Mouse (Mus musculus): ENCODE results near the gene Pmm1. TPM values are rescaled to one million over a fixed set of nuclear protein-coding genes. Genes with fewer than 3 reads are reported as not detected.
"Not testable (repeated sequence)": the region's sequence is repeated elsewhere in the genome, so short reads cannot be mapped to it uniquely, and the experiment has no call there.

Pmm1 gene
- total RNA-seq, 2 experiments from 2014 or later = 176 to 189 TPM

DNA sequence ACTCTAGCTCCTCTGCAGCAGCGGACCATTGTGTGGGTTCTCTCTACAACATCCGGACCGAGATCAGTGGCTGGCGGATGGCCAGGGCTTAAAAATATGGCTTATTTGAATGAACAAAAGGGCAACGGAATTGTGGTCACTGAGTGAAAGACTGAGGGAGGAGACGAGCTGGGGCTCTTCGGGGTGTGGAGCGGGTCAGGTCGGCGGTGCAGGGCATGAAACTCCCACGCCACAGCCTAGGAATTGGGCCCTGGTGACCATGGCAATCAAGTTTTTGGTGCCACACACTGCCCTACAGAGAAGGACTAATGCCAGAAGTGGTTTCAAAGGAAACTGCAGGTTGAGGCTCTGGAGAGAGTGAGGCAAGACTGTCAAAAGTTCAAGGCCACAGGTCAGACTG, 32.5 kb downstream of the Pmm1 start:
- DNase-seq (ENCODE audit: low spot score in 2 of 2) = peak in 1 of 2 experiments; percentile 59

GRCm38 (mm10) chr15:81927741-81928140, 33.0 kb downstream of the Pmm1 start:
- no peak for DNase-seq (ENCODE audit: low spot score in 2 of 2)

DNA sequence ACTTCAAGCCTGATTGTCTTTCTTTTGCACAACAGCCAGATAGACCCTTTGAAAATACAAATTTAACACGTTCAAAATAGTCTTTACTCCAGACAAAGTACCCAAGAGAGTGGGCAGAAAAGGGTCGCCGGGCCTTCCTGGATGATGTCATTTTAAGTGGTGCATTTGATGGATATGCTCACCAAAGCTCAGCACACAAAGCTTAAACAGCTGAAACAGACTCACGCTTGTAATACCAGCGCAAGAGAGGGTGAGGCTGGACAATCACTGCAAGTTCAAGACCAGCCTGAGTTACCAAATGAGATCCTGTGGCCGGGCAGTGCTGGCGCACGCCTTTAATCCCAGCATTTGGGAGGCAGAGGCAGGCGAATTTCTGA, 34.3 kb downstream of the Pmm1 start:
- no peak for DNase-seq (ENCODE audit: low spot score in 2 of 2)

DNA sequence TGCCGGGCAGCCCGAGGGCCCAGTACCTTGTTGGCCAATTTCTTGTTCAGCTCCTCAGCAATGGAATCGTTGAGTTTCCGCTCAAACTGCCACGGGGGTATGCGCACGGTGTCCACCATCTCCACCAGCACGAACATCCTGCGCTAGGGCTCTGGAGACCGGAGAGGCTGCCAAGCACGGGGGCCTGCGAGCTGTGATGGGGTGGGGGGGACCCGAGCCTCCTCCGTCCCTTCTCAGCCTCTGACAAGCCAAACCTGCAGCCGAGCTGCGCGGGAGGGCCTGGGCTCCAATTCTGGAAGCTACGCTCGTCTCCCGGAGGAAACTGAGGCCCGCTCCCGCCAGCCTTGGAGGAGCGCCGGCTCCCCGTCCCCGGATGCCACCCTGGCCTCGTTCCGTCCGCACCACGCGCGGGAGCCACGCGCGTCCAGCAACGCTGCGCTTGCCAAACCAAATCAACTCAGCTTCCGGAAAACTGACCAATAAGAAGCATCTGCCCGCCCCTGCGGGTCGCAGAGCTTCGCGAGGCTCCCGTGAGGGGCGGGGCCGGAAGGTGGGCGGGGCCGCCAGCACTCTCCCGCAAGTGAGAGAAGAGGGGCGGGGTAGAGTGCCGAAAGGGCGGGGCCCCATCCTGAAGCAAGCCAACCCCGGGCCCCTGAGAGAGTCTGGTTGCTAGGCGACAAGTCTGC, 34.8 kb downstream of the Pmm1 start, which contains the start of gene Polr3h:
Polr3h (minus strand) TSS at position 481 of the 686 bp plus-strand sequence.
- DNase-seq (ENCODE audit: low spot score in 2 of 2) = peak; percentile 91 to 95

GRCm38 (mm10) chr15:81924933-81925332, 35.8 kb downstream of the Pmm1 start:
- DNase-seq (ENCODE audit: low spot score in 2 of 2) = no peak

DNA sequence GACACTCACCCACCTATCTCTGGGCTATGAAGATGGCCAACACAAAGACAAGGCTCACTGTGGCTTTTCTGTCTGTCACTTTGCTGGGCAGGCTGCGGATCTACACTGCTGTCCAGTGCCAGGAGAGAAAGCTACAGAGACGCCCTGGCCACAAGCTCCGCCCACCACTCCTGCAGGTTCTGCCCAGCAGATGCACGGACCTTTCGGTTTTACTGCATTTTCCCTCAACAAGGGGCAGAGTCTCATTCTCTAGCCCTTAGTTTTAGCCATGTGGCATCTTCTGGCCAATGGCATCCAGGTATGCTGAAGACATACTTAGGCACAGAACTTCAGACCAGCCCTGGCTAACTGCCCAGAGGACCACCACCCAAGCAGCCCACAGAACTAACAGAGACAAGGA, 39.5 kb downstream of the Pmm1 start:
- no peak for DNase-seq (ENCODE audit: low spot score in 2 of 2)

DNA sequence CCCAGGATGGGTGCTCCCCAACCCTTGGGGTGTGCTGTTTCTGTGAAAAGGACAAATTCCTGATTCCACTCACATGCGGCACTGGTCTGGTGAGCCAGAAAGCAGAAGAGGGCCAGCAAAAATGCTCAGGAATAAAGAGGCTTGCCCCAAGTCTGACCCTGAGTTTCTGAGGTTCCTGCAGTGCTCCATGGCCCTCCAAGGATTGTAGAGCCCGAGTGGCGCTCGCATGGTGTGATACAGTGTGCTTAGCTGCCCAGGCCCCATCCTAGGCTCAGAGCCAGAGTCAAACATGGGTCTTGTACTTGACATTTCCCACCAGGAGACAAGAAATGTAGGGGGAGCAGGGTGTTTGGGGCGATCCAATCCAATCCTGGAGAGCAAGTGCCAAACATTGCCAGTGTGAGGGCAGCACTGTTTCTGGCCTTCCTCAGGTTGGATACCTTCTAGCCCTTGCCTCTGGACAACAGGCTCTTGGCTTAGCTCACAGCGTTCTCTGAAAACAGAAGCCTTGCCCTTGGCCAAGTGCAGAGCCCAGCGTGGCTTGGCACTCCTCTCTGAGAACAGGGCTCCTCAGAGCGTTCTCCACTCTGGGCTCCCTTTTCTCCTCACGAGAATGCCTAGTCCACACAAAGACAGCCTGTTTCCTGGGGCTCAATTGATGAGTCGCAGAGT, 40.0 kb downstream of the Pmm1 start:
- DNase-seq (ENCODE audit: low spot score in 2 of 2) = peak; percentile 56 to 64

GRCm38 (mm10) chr15:81919062-81919461, 41.7 kb downstream of the Pmm1 start:
- DNase-seq (ENCODE audit: low spot score in 2 of 2) = no peak

- peak; percentile 75 to 79 for DNase-seq (ENCODE audit: low spot score in 2 of 2)
Observed at GRCm38 (mm10) chr15:81917621-81918463, 42.9 kb downstream of the Pmm1 start.

- no peak for DNase-seq (ENCODE audit: low spot score in 2 of 2)
Observed at GRCm38 (mm10) chr15:81917201-81917600, 43.5 kb downstream of the Pmm1 start.

- no peak for DNase-seq (ENCODE audit: low spot score in 2 of 2)
Observed at GRCm38 (mm10) chr15:81915663-81916062, 45.1 kb downstream of the Pmm1 start.

- DNase-seq (ENCODE audit: low spot score in 2 of 2) = no peak
Observed at GRCm38 (mm10) chr15:81914668-81915067, 46.1 kb downstream of the Pmm1 start.

DNA sequence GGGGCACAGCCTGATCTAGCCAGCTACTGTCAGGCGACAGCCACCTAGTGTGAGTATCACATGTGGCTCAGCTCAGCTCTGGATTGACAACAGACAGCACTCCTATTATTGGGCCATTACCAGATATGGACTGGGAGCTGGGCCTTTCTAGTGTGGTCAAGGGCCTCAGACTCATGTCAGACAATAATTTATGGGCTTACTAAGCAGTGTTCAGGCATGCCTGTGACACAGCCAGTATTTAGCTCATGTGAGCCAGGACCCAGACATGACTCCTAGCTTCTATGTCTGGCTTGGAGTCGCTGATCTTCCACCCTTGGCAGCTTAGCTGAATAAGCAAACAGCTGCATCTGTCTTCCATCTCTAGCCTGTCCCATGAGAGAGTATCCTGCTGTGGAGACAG, 48.2 kb downstream of the Pmm1 start:
- DNase-seq (ENCODE audit: low spot score in 2 of 2) = no peak

DNA sequence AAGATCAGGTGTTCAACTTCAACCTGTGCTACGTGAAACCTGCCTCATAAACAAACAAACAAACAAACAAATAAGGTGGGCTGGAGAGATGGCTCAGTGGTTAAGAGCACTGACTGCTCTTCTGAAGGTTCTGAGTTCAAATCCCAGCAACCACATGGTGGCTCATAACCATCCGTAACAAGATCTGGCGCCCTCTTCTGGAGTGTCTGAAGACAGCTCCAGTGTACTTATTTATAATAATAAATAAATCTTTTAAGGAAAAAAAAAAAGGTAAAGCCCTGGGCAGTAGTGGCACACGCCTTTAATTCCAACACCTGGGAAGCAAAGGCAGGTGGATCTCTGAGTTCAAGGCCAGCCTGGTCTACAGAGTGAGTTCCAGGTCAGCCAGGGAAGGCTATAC, 52.0 kb downstream of the Pmm1 start:
- DNase-seq (ENCODE audit: low spot score in 2 of 2) = not testable (repeated sequence)

- DNase-seq (ENCODE audit: low spot score in 2 of 2) = no peak
Observed at GRCm38 (mm10) chr15:81907953-81908352, 52.8 kb downstream of the Pmm1 start.

DNA sequence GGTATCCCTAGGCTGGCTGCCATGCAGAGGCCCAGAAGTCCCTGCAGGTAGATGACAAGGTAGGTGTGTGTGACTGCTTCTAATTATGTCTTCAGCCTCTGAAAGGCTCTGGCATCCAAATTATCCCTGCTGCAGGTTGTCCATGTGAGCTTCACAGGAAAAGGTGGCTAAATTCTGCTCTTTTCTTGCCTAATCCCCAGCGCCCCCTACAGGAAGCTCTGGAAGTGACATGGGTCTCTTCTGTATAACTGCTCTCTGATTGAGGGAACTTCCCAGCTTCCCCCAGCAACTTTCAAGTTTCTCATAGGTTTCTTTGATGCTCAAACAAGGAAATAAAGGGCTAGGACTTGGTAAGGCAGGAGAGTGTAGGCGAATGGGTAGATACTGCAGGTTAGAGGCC, 55.8 kb downstream of the Pmm1 start:
- DNase-seq (ENCODE audit: low spot score in 2 of 2) = peak; percentile 83 to 84

Other genes with a start within 250 kb of the Pmm1 start
- 100 to 1,000 TPM; 155 to 187 TPM for gene Zc3h7b, start 215.9 kb downstream of the Pmm1 start, total RNA-seq (2021)
- gene Rangap1, start 215.4 kb downstream of the Pmm1 start, total RNA-seq (2021) = 100 to 1,000 TPM; 189 to 201 TPM
- gene Tef, start 158.5 kb downstream of the Pmm1 start, total RNA-seq (2021) = 100 to 1,000 TPM; 125 to 148 TPM
- gene Tob2, start 102.1 kb downstream of the Pmm1 start, total RNA-seq (2021) = 10 to 100 TPM; 25.2 to 31.9 TPM
- gene Phf5a, start 89.0 kb downstream of the Pmm1 start, total RNA-seq (2021) = 10 to 100 TPM; 44.9 to 49.2 TPM
- 100 to 1,000 TPM; 396 to 417 TPM for gene Aco2, start 88.6 kb downstream of the Pmm1 start, total RNA-seq (2021)
- gene Polr3h, start 34.7 kb downstream of the Pmm1 start, total RNA-seq (2021) = 10 to 100 TPM; 50.9 to 52.8 TPM
- gene Csdc2, start 24.2 kb downstream of the Pmm1 start, total RNA-seq (2021) = 100 to 1,000 TPM; 170 to 185 TPM
- not detected for gene 1700029P11Rik, start 19.6 kb upstream of the Pmm1 start, total RNA-seq (2021)
- gene Xrcc6, start 26.9 kb upstream of the Pmm1 start, total RNA-seq (2021) = 10 to 100 TPM; 25.5 to 36.2 TPM
- gene Desi1, start 72.9 kb upstream of the Pmm1 start, total RNA-seq (2021) = 10 to 100 TPM; 86.3 to 99.3 TPM
- gene Snu13, start 86.7 kb upstream of the Pmm1 start, total RNA-seq (2021) = 100 to 1,000 TPM in 1 of 2 experiments, 10 to 100 TPM in 1; 97.5 to 108 TPM
- gene 4930407I10Rik, start 98.2 kb upstream of the Pmm1 start, total RNA-seq (2021) = not detected
- gene Mei1, start 109.1 kb upstream of the Pmm1 start, total RNA-seq (2021) = under 1 TPM; 0.18 to 0.27 TPM
- 10 to 100 TPM; 10.7 to 13.5 TPM for gene Ccdc134, start 167.0 kb upstream of the Pmm1 start, total RNA-seq (2021)
- 100 to 1,000 TPM; 191 to 198 TPM for gene Srebf2, start 186.3 kb upstream of the Pmm1 start, total RNA-seq (2021)